Mouse (Mus musculus) cerebellum, adult 2 months (tissue): ENCODE measurements around the gene Ankrd45.

ENCODE experiments used
- CTCF ChIP-seq: fragments of 200-500 bp; IDR thresholded peaks from 2 replicates; pipeline ENCODE4 v1.5.1; 2011; ENCODE audit warnings: low read depth, mild to moderate bottlenecking, control low read depth, low read length, moderate library complexity, borderline replicate concordance; ENCODE audit not compliant: insufficient read depth
- POLR2A ChIP-seq: fragments of 200-500 bp; IDR thresholded peaks from 2 replicates; pipeline ENCODE4 v1.6.1; 2011; ENCODE audit warnings: low read length, control low read depth, borderline replicate concordance; ENCODE audit not compliant: insufficient read depth

GRCm38 (mm10) chr1:161126461-161126860 is 16.0 kb upstream of the Ankrd45 start:
- TF ChIP-seq POLR2A (no peak), CTCF (no peak)
